Mouse (Mus musculus) thymus, adult 2 months (tissue): ENCODE results near the gene Il1rl2.

Experiments
- CTCF ChIP-seq: fragments of 200-500 bp; IDR thresholded peaks from 2 replicates; pipeline ENCODE4 v1.5.1; 2012; ENCODE audit warnings: mild to moderate bottlenecking, control low read depth, low read length, moderate library complexity, borderline replicate concordance; ENCODE audit not compliant: control insufficient read depth, poor library complexity, insufficient read depth; ENCODE audit errors: extremely low read depth
- POLR2A ChIP-seq: fragments of 200-500 bp; IDR thresholded peaks from 2 replicates; pipeline ENCODE4 v1.6.1; 2012; ENCODE audit warnings: mild to moderate bottlenecking, low read length, control low read depth, moderate library complexity; ENCODE audit not compliant: control insufficient read depth, poor library complexity, insufficient read depth; ENCODE audit errors: extremely low read depth

GRCm38 (mm10) chr1:40357921-40358320 lies 33.5 kb downstream of the Il1rl2 start:
- TF ChIP-seq CTCF, result no peak
- no peak for TF ChIP-seq POLR2A
